Mouse (Mus musculus) layer of hippocampus, postnatal 36 days (tissue): ENCODE measurements around the gene Gm853. TPM values are rescaled to one million over a fixed set of nuclear protein-coding genes. Genes with fewer than 3 reads are reported as not detected.

Experiments
- DNase-seq, 2 experiments: peaks; one replicate each; pipeline ENCODE4 v3.0.0; 2022
- total RNA-seq, 2 experiments: library from RNA; stranded (reverse); gene quantifications; 2 replicates each; pipeline ENCODE4 v1.2.3; 2021

Gene Gm853
- total RNA-seq, 2 experiments from 2014 or later: not detected

GRCm38 (mm10) chr4:130173911-130174311 lies 48.3 kb downstream of the Gm853 start:
- DNase-seq: no peak

DNA sequence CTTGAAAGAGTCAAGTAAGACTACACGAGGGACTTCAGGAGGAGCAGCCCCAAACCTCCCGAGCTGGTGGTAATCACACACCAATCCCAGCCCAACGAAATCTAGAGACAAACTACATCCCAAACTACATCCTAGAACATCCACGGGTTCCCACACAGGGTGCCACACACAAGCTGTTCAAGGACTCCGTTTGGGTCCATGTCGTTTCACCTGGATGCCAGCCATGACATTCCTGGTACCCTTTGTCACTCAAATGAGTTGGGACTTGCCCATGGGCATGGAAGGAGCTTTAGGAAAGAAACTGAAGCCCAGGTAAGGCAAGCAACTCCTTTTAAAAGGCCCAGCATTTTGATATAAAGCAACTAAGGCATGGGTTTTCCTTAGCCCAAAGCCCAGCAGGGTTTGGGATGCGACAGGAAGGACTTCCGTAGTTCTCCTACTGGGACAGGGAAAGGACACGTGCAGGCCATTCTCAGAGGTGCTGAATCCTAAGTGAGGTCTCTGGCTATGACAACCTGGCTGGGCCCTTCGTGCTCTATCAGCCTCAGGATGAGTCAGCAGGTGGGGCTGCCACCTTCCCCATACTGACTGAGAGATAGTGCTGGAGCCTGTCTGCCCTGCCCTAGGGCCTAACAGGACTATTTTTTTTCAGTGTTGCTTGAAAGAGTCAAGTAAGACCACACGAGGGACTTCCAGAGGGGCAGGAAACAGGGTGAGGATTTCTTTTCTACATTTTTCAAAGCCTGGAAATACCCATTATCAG lies 49.0 kb downstream of the Gm853 start:
- no peak for DNase-seq

GRCm38 (mm10) chr4:130171951-130172765 lies 50.0 kb downstream of the Gm853 start:
- DNase-seq: no peak

DNA sequence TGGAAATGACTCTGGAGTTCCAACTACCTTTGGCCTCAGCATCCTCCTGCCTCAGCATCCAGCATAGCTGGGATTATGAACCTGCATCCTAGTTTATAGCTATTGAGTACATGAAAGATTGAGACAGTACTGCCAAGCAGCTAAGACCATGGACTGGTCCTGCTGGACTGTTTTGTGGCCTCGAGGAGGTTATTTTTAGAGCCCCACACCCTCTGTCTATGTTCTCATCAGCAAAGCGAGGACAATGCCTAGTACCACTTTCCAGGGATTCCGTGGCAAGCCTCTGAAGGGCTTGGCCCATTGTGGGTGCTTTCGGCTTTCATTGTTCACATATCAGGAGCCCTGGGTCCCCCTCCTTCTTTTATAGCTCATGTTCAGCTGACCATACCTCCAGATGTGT lies 51.8 kb downstream of the Gm853 start:
- DNase-seq: no peak

- no peak for DNase-seq
These were observed 52.7 kb downstream of the Gm853 start for GRCm38 (mm10) chr4:130169411-130169971.

DNA sequence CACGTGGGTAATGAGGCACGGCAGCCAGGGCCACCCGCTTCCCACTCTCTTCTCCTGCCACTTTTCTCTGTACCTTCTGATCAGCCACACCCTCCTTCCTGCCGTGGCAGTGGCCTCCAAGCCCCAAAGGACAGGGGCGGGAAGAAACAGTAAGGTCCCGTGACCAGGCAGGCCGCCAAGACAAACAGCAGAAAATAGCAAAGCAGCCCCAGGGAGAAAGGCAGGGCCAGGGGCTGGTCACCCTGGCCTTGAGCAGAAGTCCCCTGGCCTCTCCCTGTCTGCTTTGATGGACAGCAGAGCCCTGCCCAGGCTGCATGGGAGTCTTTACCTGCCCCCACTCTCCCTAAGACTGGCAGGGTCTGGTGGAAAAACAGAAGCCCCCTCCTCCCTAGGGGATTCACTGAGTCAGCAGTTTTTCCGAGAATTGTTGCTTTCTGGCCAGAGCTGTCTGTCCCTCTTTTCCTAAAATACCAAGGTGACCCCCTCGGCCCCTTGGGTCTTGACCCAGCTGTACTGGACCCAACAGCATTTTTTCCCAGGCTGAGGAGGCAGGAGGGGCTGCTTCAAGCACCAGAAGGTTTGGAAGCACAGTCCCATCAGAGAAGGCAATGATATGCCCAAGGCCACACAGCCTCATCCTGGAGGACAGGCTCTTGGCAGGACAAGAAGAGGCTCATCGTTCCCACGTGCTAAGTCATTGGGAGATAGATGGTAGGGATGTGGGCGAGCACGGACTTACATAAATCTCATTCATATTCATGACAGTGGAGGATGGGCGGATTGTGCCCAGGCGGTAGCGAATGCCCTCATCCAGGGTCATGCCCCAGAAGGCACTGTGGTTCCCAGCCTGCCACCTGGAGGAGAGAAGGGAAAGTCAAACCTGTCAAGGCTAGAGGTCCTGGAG lies 53.7 kb downstream of the Gm853 start:
- DNase-seq: no peak

GRCm38 (mm10) chr4:130167814-130168213 lies 54.4 kb downstream of the Gm853 start:
- DNase-seq: no peak

DNA sequence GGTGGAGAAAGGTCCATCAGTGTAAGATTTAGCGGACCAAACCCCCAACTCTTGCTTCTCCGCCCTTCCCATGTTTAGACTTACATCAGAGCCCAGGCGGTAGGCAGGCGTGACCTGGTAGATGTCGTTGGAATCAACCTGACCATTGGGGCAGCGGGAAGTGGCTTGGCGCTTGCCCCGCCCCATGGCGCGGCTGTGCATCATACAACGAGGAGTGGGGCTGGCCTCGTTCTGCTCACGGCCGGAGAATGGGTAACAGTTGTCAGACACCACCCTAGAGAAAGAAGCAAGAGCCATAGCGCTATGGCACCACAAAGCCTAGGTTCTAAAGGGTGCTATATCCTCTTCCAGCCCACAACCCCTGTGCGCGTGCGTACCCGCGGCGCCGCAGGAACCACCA lies 54.9 kb downstream of the Gm853 start:
- no peak for DNase-seq

DNA sequence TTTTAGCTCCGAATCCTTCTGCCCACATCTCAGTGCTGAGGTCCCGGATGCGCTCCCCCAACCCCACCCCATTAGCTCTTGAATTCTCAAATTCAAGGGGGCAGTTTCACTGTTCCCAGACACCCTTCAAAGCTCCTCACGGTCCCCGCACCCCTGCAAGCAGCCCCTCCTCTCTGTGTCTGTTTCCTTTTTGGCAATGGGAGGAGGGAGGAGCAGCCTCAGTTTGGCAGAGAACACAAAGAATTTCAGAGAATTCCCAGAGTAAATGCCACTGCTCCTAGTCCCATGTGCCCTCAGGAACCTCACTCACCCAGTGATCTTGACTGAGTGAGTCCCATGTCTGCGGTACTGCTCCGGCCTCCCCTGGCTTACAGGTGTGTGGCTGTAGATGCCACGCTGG lies 55.6 kb downstream of the Gm853 start:
- DNase-seq: no peak

- no peak for DNase-seq
These were observed 56.1 kb downstream of the Gm853 start for GRCm38 (mm10) chr4:130166061-130166460.

- no peak for DNase-seq
These were observed 58.1 kb downstream of the Gm853 start for GRCm38 (mm10) chr4:130164121-130164520.

- DNase-seq: no peak
These were observed 58.8 kb downstream of the Gm853 start for GRCm38 (mm10) chr4:130163391-130163861.

DNA sequence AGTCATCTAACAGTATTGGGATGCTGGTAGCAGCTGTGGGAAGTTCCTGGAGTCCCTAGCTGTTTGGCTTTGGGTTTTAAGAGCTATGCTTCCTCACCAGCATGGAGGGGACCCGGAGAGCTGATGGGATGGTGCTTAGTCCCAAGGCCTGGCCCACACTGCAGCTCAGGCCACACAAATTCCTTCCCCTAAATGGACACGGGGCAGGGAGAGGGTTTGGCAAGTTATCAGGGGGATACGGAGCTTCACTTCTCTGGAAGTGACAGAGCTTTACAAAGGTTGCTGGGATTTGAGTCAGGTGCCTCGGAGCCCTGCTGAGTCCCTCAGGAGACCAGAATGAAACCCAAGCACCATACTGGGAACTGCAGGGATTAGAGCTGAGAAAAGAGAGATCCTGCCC lies 60.9 kb downstream of the Gm853 start:
- no peak for DNase-seq

Other genes with a start within 250 kb of the Gm853 start
- gene Adgrb2, start 237.5 kb downstream of the Gm853 start, total RNA-seq: 100 to 1,000 TPM; 529 to 570 TPM
- gene Col16a1, start 174.6 kb downstream of the Gm853 start, total RNA-seq: 10 to 100 TPM; 12.4 to 16.3 TPM
- gene Pef1, start 119.8 kb downstream of the Gm853 start, total RNA-seq: 10 to 100 TPM; 63.7 TPM
- 1 to 10 TPM; 2.7 to 3.1 TPM for gene Hcrtr1, start 83.0 kb downstream of the Gm853 start, total RNA-seq
- 1 to 10 TPM; 6.2 to 9.9 TPM for gene Tinagl1, start 47.3 kb downstream of the Gm853 start, total RNA-seq
- gene Serinc2, start 56.8 kb upstream of the Gm853 start, total RNA-seq: 10 to 100 TPM; 12.0 to 13.2 TPM
- 10 to 100 TPM; 94.1 to 94.6 TPM for gene Fabp3, start 86.2 kb upstream of the Gm853 start, total RNA-seq
- gene Gm10570, start 86.3 kb upstream of the Gm853 start, total RNA-seq: 1 to 10 TPM in 1 of 2 experiments, not detected in 1; 1.1 TPM
- 10 to 100 TPM; 62.2 to 64.1 TPM for gene Zcchc17, start 137.5 kb upstream of the Gm853 start, total RNA-seq
- gene Snrnp40, start 137.7 kb upstream of the Gm853 start, total RNA-seq: 10 to 100 TPM; 31.9 to 32.8 TPM